Mouse (Mus musculus): ENCODE data around the gene Runx1.

- no peak for TF ChIP-seq GATA1 (IDR thresholded peaks at IDR 0.05; ENCODE audit: borderline replicate concordance, low read length)
- TF ChIP-seq FLI1 (IDR thresholded peaks at IDR 0.05; ENCODE audit: low read length) = no peak
Observed at GRCm38 (mm10) chr16:92816092-92816491, 9.9 kb downstream of the Runx1 start.

All from megakaryocyte, embryonic 14.5 days (primary cell).